Mouse (Mus musculus) heart, adult 11 months (tissue): ENCODE results near the gene C77080.
"Not testable (repeated sequence)": the region's sequence is repeated elsewhere in the genome, so short reads cannot be mapped to it uniquely, and the experiment has no call there.

Experiments used
- DNase-seq: peaks from one replicate; pipeline ENCODE4 v3.0.0; 2022

Gene C77080

DNA sequence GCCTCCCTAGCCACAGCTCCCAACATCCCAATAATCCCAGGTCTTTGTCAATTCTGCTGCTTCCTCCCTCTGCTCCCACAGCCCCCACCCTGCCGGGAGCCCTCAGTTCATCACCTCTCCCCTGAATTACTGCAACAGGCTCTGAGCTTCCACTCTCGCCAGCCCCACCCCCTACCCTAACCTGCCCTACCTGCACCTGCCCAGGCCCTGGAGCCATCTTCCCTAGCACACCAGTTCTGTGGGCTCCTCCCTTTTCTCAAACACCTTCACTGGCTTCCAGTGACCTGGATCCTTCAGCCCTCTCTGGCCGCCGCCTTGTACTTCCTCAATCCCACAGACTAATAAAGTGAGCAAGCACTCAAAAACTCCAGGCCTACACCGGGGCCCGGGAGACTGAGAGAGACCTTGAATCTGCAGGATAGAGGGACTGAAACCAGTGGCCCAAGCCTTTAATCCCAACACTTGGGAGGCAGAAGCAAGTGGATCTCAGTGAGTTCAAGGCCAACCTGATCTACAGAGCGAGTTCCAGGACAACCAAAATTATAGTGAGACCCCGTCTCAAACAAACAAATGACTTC, 24.9 kb downstream of the C77080 start:
- DNase-seq = no peak

DNA sequence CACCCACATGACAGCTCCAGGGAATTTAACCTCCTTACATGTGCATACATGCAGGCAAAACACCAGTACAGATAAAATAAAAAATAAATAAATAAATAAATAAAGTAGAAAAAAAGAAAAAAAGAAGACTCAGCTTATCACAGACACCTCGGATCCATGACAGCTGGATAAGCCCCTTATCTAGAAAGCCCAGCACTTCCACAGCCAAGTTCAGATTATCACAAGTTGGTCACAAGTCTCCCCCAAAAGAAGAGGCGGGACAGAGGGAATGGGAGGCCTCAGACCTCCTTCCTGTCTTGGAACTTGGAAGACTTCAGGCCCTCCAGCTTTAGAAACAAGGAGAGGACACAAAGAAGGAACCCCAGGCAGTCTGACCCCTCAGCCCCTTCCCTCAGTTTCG, 26.1 kb downstream of the C77080 start:
- no peak for DNase-seq

DNA sequence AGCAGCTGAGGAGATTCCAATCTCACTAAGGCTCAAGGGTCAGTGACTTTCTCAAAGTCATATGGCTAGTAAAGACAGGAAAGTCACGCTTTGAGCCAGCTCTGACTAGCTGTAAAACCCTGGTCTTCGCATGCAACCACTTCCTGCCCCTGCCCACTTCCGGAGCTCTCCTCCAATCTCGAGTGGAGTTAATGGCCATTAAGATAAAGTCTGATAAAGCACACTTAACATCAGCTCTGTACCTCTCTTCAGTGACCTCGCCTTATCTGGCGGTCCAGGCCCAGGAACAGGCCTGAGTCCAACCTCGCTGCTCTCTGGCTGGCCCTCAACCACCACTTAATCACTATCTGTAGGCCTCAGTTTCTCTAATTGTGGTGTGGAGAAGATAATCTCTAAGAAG, 26.7 kb downstream of the C77080 start:
- DNase-seq = no peak

DNA sequence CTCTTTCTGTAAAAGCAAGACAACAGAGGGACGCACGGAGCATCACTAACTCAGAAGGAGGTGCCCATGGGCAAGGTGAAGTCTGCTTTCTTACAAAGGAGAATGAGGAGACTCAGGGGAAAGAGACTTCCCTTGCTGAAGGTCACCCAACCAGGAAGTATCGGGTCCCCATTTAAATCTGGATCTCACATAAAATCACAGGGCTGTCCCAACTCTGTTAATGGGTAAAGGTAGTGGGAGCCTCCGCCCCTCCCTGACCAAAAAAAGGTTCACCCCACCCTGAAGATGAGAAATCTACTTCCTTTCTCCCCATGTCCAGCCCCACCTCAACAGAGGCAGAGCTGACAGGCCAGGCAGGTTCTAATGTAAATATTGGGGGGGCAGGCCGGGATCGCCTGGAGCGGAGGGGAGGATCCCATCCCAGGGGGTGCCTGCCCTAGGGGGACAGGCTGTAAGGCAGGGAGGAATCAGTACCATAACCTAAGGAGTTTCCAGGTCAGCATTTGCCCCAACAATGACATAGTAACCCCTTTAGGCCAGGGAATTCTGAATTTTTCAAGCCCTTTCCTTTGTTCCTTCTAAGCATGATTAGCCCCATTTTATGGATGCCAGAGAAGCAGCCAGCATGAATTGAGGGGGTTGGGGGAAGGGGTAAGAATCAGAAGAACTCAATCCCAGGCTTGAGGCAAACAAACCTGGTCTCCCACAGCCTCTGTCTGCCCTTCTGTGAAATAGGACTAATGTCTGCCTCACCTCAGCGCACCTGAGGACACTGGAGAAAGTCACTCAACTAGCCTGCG, 28.4 kb downstream of the C77080 start:
- DNase-seq = no peak

DNA sequence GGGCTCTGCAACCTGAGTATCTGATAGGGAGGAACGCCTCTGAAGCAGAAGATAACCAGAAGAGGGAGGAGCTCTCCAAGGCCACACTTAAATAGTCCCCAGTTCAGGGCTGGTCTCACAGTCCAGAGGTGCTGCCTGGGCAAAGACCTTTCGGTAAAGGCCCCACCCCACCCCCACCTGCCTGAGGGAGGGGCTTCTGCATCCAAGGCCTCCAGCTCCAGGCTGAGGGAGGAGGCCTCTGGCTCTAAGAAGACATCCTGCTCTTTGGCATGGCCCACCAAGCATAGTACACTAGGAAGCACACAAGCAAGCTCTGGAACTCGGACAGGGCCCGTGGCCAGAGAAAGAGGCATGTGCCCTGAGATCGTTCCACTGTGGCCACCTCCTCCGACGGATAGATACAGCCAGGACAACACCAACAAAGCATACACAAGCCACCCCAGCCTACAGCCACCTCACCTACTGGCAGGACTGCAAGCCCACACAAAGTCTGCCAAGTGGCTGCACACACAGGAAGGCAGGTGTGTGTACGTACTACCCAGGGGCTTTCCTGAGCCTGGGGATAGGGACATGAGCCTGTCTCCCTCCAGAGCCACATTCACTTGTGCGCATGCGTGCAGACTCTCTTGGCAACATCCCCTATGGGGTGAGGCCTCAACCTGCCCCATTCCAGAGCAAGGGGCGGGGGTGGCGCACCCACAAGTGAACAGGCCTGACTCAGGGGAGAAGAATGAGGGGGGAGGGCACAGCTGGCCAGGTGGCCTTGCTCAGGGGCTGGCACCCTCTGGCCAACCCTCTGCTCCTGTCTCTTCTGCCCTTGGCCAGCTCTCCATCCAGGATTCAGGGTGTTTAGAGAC, 29.4 kb downstream of the C77080 start:
- no peak for DNase-seq

DNA sequence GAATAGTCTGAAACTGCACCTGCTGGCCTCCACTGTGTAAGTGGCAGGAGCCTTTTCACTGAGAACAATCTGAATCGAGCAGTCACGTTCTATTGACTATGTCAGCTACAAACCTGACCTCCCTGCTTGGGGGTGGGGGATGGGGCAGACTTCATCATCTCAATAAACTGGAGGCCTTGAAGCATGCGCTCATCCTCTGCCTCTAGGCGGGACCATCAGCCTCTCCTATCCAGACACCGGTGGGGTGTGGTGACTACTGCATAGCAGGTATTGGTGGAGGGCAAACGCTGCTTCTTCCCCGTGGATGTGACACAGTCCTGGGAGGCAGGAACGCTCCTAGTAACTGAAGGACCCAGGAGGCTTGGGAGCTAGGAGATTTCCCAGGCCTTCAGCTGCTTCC, 30.3 kb downstream of the C77080 start:
- DNase-seq = no peak

DNA sequence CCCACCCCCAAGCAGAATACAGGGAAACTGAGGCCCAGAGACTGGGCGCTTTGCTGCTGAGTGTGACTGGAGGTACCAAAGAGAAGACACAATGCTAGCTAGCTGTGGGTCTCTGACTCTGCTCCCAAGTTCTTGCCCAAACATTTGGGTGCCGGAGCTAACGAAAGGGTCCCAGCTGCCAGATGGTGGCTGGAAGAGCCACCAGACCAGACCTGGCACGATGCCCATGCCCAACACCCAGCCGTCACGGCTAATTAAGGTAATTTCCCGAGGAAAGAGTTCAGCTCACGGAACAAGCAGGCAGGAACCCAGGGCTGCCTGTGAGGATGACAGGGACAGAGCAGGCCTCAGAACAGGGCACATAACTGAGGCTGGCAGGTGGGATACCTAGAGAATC, 33.2 kb downstream of the C77080 start:
- no peak for DNase-seq

DNA sequence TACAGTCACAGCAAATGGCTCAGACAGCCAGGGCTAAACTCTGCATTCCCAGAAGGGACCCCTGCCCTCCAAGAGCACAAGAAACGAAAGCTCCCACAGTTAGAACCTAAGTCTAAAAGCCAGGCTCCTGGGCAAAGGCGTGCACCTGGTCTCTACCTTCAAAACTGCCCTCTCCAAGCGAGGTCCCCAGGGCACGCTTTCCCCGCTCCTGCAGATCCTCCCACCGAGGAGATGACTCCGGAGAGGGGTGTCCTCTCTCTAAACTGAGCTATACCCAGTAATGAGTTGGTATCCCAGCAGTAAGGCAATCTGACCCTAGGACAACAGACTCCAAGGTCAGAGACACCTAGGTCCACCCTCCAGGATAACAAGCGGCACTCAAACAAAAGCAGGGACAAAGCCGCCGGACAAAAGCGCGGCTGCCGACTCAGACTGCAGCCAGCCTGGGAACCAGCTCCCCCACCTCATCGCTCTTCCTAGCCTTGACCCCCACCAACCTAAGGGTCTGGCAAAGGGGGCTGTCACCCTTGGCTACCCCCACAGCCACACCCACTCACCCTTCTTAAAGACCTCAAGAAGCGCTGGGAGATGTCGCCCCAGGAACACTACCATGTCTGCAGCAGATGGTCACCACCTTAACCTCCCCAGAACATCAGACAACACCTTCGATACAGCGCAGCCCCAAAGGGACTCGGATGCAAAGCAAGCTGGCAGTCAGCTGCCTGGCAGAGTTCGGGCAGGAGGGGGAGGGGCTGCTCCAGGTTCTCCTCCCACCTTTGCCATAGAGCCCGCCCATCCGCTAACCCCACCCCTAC, 33.8 kb downstream of the C77080 start:
- DNase-seq = no peak

DNA sequence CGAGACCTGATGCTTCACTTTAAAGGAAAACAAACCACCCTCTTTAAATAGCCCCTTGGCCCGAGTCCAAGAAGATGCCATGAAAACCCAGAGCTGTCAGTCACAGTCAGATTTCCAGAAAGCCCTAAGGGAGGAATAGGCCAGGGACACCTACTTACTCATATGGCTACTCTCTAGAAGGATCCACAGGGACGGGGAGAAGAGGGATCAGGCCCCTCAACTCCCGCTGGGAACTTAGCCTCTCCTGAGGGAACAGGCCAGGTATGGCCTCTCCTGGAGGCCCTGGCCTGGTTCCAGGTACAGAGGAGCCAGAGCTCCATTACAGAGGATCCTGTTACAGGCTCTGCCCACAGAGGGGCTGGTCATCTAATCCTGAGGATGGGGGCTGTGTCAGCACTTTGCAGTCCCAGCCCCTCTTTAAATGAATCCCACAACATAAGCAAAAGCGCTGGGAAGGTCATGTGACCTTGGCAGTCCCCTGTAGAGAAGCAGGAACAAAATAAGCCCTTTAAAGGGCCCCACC, 34.7 kb downstream of the C77080 start:
- DNase-seq = no peak

DNA sequence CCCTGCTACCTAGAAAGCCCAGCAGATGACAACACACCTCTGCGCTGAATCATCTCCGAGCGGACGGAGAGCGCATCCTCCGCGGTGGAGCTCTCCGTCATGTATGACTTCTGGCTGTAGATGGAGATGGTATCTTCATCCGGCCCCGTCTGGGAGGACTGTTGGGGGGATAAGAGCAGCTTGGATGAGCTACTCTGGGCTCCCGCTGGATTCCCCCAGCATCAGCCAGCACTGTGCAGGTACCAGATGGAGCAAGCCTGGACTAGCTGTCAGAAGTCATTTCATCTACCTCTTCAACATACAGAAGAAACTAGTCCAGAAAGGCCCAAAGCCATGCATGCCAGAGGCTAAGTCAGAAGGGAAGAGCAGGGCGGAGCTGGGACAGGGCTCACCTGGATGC, 35.9 kb downstream of the C77080 start:
- no peak for DNase-seq

DNA sequence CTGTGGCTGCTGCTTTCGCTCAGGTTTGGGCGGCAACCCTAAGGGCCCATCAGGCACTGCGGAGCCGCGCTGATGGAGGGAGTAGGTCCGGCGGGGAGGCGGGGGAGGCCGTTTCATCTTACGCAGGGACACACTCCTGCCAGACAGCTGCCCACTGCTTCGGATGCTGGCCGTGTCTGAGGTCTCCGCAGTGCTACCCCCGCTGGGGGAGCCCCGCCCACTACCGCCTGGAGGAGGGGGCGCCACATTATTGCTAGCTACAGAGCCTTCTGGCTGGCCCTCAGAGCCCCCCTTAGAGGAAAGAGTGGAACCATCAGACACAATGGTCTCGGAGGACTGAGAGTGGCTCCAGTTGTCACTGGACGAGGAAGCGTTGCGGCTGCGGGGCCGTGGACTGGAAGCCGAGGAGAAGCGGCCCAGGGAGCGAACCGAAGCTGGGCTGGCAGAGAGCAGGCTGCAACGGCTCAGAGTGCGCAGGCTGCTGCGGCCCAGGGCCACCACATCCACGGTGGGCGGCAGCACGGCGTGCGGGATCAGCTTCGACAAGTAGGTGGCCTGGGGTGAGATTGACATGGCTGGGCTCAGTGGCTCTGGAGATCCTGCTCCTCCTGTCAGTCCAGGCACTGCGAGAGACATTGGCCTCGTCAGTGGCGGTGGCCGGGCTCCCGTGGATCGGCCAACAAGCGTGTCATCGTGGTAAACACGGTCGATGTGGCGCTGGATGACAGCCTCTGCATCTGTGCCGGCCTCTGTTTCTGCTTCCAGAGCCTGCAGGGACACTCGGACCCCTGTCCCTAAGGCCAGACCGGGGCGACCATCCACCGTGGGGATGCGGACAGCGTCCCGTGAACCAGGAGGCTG, 37.6 kb downstream of the C77080 start:
- no peak for DNase-seq

DNA sequence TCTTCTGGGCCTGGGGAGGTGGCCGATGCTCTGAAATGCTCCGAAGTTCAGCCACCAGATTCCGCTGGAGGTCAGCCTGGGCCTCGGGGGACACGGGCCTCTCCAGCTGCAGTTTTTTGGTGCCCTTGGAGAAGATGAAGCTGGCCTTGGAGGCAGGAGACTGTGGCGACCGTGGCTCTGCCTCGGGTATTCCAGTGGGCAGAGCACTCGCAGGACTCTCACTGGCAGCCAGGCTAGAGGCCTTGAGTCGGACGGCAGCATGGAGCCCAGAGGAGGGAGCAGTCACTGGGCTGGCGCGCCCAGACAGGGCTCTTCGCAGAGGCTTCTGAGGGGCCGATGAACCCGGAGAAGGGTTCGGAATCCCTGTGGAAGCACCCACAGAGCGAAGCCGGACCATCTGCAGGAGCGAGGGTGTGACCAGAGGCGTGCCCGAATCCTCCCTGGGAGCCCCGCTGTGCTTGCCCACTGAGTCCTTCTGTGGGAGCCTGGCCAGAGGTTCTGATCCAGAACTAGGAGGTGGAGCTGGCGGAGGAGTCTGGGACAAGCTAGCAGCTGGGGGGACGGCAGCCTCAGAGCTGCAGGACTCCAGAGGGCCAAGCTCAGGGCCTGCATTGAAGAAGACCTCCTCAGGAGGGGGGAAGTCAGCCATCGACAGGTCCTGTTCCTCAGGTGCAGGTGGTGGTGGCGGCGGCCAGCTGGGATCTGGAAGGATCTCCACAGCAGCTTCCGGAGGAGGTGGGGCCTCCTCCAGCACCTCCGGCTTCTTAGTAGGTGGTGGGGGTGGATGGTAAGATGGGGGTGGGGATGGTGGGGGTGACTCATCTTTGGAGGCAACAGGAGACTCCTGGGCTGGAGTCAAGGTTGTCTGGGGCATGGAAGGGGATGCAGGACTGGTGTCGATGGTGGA, 38.9 kb downstream of the C77080 start:
- DNase-seq = peak; percentile 97

DNA sequence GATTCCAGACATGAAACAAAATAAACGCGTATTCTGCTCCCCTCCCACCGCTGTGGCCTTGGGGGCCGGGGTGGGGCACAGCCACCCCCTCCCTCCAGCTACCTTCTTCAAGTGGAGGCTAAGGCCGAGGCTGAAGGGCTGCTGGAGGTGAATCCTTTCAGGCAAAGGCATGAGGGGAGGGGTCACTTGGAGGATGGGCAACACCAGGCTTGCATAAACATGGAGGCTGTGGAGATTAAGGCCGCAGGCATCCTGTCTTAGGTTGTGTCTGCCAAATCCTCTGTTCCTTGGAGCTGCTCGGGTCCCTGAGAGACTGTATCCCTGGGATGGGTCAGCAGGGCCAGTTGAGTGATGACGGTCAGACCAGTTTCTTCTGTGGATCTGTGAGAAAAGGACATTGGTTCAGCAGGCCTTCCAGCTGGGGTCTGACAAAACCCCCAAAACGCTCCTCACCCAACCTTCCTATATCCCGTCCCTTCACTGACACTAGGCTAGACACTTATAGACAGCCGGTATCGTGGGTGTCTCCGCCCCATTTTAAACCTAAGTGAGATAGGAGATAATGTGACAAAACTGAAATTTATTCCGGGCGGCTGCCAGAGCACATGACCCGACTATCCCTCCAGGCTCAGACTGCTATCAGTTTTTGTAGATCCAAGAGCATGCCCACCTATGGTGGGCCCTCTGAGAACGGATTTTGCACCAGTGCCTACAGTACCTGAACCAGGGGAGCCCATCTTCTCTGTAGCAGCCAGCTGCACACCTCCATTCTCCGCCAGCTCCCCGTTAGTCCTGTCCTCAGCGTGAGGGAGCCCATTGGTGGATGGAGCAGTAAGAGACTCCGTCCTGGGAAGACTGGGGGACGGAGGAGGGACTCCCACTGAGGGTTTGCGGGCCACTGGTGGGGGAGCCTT, 39.9 kb downstream of the C77080 start:
- DNase-seq = no peak

DNA sequence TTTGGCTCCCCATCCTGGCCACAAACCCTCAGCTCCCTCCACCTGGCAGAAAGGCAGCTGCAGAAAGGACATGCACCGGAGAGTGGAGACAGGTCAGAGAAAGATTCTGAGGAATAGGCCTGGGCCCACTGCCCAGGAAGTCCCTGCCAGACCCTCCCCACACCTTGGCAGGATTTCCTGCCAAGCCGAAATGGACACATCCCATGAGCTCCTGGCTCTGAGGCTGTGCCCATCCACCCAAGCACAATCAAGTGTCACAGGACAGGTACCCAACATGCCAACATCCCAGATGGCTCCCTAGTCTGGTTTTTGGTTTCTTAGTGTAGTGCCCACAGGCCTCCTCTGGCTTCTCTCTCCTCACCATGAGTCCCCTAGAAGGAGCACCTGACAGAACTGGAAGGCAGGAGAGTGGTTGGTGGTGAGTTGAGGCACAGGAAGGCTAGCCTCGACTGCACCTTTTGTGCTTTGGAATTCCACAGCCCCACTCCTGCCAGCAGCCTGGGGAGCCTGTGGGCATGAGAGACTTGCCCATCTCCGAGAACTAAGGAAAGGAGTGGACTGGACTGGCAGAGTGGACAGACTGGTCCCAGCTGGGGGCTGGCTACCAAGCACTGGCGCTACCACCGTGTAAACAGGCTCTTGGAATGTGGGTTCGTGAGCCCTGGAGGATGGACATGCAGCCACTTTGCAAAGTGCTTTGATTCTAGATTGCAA, 40.7 kb downstream of the C77080 start:
- DNase-seq = no peak

DNA sequence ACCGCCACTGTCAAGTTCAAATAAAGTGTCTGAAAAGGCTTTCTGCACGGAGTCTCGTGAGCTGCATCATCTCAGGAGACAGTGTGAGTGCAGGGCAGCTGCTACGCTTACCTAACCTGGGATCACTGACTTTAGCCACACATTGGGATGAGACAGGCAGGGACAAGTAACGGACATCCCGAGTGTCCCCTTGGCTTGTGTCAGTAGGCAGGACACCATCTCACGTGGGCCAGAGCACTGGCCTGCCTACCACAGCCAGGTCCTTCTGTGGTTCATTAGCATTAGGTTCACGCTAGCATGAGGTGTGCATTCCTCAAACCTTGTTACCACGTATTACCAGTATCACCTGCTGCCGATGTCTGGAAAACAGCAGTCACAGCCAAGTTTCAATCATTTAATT, 42.0 kb downstream of the C77080 start:
- no peak for DNase-seq

DNA sequence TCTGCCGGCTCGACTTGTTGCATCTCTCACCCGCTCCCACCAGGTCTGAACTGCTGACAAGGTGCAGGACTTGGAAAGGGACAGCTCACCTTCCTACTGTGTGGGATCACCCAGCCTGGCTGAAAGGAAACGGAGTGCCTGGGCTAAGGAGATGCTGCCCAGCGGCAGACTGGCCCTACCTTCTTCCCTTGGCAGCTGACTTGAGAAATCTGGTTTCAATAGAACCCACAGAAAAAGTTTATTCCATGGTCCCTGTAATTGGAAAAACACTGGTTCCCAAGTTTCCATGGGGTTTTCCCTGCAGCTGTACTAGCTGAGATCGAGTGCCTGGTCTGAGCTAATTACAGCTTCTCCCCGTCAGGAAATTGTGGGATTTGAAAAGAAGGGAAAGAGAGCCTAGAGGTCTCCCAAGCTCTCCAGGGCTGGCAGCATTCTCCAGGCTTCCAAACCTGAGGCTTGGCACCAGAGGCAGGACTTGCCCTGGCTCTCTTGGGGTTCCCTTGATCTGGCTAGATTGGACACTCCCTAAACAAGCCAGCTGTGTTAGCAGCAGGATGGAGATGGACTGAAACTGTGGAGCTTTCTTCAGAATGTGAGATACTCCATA, 42.5 kb downstream of the C77080 start:
- no peak for DNase-seq

DNA sequence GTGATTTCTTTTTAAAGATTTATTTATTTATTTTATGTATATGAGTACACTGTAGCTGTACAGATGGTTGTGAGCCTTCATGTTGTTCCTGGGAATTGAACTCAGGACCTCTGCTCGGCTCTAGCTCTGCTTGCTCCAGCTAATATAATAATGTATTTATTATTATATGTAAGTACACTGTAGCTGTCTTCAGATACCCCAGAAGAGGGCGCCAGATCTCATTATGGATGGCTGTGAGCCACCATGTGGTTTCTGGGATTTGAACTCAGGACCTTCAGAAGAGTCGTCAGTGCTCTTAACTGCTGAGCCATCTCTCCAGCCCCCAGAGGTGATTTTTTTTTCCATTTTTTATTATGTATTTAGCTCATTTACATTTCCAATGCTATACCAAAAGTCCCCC, 48.7 kb downstream of the C77080 start:
- DNase-seq = not testable (repeated sequence)

DNA sequence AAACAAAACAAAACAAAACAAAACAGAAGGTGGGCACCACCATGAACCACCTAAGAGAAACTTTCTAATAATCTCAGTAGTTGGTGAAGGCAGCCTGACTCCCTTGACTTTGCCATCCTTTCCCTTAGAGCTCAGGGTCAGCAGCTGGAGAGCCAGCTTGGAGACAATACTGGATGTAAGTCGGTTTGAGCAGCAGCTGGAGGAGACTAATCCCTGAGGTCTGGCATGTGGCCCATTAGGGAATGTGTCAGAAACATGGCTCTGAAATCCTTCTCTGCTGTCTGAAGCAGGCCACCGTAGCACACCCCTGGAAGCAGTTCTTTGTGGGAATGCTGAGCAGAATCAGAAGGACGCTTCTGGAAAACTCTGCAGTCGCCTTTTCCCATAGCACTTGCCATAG, 49.7 kb downstream of the C77080 start:
- DNase-seq = peak; percentile 91
